Comparison of ENCODE assay signal across 18 mouse cellular contexts in the genomic region with DNA sequence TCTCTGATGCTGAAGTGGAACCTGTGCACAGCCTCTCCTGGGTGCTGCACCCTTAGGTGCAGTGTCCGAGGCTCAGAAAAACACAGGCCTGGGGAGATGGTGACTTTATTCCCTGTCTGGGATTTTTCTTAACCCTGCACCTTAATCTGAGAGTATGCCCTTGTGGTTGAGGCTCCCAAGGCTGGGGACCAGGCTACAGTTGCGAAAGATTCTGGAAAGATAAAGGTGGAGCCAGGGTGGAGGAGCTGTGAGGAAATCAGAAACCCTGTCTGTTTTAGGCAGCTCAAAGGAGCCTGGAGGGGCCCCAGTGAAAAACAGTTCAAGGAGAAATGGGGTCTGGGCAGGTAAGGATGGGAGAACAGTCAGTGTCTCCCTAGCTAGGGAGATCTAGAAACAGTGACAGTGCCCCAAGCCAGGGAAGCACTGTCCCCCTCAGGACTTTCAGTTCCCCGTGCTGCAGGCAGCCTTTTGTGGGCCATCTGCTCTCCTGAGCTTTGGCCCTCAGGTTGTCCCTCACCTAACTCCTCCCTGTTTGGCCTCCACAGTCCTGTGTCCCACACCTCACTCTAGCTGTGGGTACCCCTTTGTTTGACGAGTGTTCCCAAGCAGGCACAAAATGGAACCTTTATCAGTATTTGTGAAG. TPM values are rescaled to one million over a fixed set of nuclear protein-coding genes. Genes with fewer than 3 reads are reported as not detected.
DNase-seq lines count a peak whose midpoint lies in the region; ATAC-seq and TF ChIP-seq lines count a peak whose summit lies in the region.
"Had no signal": no experiment of that assay in that cellular context is flagged by ENCODE, and none has a peak within 500 bp of the region (broad histone marks: within the 10 kb centered on the region; RNA-seq: fewer than 3 reads in every experiment).

No protein-coding gene starts in this region.

- H3K9ac ChIP-seq in kidney, embryonic 14.5 days (ENCODE audit: low read depth, low read length): no peak overlapping the region
- H3K9ac ChIP-seq: forebrain, embryonic 12.5 days; limb, embryonic 13.5 days; lung, embryonic 14.5 days had no signal

- H3K4me1 ChIP-seq in kidney, embryonic 14.5 days (ENCODE audit: control insufficient read depth, insufficient read depth, low read length): peaks cover 22% of the 10 kb centered on the region

- no peaks in the 10 kb centered on the region for H3K27me3 ChIP-seq in kidney, embryonic 14.5 days (ENCODE audit: control insufficient read depth, insufficient read depth, low read length)
- H3K27me3 ChIP-seq: forebrain, embryonic 12.5 days; limb, embryonic 13.5 days had no signal

- H3K4me3 ChIP-seq in layer of hippocampus, adult 2 months: no peak overlapping the region
- H3K4me3 ChIP-seq in kidney, embryonic 14.5 days (ENCODE audit: low read length): no peak overlapping the region
- H3K4me3 ChIP-seq: forebrain, embryonic 12.5 days; limb, embryonic 13.5 days had no signal

- no peak overlapping the region for H3K4me2 ChIP-seq in kidney, embryonic 14.5 days (replicated peaks; ENCODE audit: low read depth, low read length)
- H3K4me2 ChIP-seq: forebrain, embryonic 12.5 days had no signal

- no peaks in the 10 kb centered on the region for H3K9me3 ChIP-seq in kidney, embryonic 14.5 days (ENCODE audit: control insufficient read depth, low read length)
- H3K9me3 ChIP-seq: forebrain, embryonic 12.5 days; limb, embryonic 13.5 days had no signal

- no peak for DNase-seq in layer of hippocampus, adult 2 months (ENCODE audit: low spot score in 2 of 2)
- no peak for DNase-seq in layer of hippocampus, postnatal 10 days (ENCODE audit: low spot score in 2 of 2)
- peak; percentile 21 for DNase-seq in ovary, postnatal 36 days (ENCODE audit: low spot score)
- no peak for DNase-seq in ovary, postnatal 14 days (ENCODE audit: low spot score)
- peak; percentile 34 for DNase-seq in NIH3T3 (ENCODE audit: low read depth)
- no peak for DNase-seq in gastrocnemius, postnatal 4 days (ENCODE audit: low spot score in 2 of 2)
- DNase-seq: cerebellum, postnatal 10 days; embryo, embryonic 11 days; heart, adult 11 months; lung, embryonic 14.5 days; midbrain, embryonic 14.5 days; right cerebral cortex, postnatal 14 days; thymus, postnatal 14 days had no signal

- WGBS in kidney, embryonic 14.5 days: 75% methylated on average over 4 of the region's 4 CpGs

- peak overlapping the region; percentile 51; the same call in 1 of the 2 replicates for H3K27ac ChIP-seq in layer of hippocampus, adult 2 months
- no peak overlapping the region for H3K27ac ChIP-seq in kidney, embryonic 14.5 days (ENCODE audit: low read depth, low read length)
- H3K27ac ChIP-seq: forebrain, embryonic 12.5 days; limb, embryonic 13.5 days; macrophage had no signal

- no peak for TF ChIP-seq CTCF in layer of hippocampus, adult 2 months (conservative IDR thresholded peaks at IDR 0.05)

- no peaks in the 10 kb centered on the region for H3K36me3 ChIP-seq in kidney, embryonic 14.5 days (ENCODE audit: control insufficient read depth, insufficient read depth, low read length)
- H3K36me3 ChIP-seq: forebrain, embryonic 12.5 days; limb, embryonic 13.5 days had no signal

- ATAC-seq in kidney, embryonic 14.5 days (ENCODE audit: low FRiP score, low TSS enrichment): no peak
- ATAC-seq: intestine, embryonic 16.5 days had no signal

RNA-seq across cellular contexts. Expression of a gene that starts 6.2 kb away (rescaled TPM):
- 10 to 100 TPM; 91.2 to 93.0 TPM for total RNA-seq in layer of hippocampus, adult 2 months (2021)
- 100 to 1,000 TPM; 201 to 243 TPM for total RNA-seq in layer of hippocampus, postnatal 10 days (2021)
- 10 to 100 TPM; 37.0 to 40.1 TPM for total RNA-seq in gastrocnemius, postnatal 4 days (2021)
- 37.0 and 39.2 TPM in 2 replicates for polyA plus RNA-seq in kidney, embryonic 14.5 days (2014; fragmentation: Nextera tagmentation; extraction: Ambion mirVana)

RNA-seq across cellular contexts. Expression of a gene that starts 6.2 kb away (rescaled TPM):
- 100 to 1,000 TPM; 444 to 465 TPM for total RNA-seq in layer of hippocampus, adult 2 months (2021)
- 100 to 1,000 TPM; 302 to 324 TPM for total RNA-seq in layer of hippocampus, postnatal 10 days (2021)
- total RNA-seq in gastrocnemius, postnatal 4 days (2021): 100 to 1,000 TPM; 204 to 225 TPM
- polyA plus RNA-seq in kidney, embryonic 14.5 days (2014; fragmentation: Nextera tagmentation; extraction: Ambion mirVana): 128 and 197 TPM in 2 replicates

RNA-seq across cellular contexts. Expression of a gene that starts 21.6 kb away (rescaled TPM):
- total RNA-seq in layer of hippocampus, adult 2 months (2021): 1 to 10 TPM; 6.8 to 9.3 TPM
- 10 to 100 TPM in 1 of 2 experiments, 1 to 10 TPM in 1; 9.9 to 15.5 TPM for total RNA-seq in layer of hippocampus, postnatal 10 days (2021)
- total RNA-seq in gastrocnemius, postnatal 4 days (2021): 1 to 10 TPM; 5.7 to 7.3 TPM
- 1.6 and 1.9 TPM in 2 replicates for polyA plus RNA-seq in kidney, embryonic 14.5 days (2014; fragmentation: Nextera tagmentation; extraction: Ambion mirVana)

RNA-seq across cellular contexts. Expression of a gene that starts 42.6 kb away (rescaled TPM):
- total RNA-seq in layer of hippocampus, adult 2 months (2021): 10 to 100 TPM; 12.7 to 15.8 TPM
- 10 to 100 TPM; 20.5 to 21.3 TPM for total RNA-seq in layer of hippocampus, postnatal 10 days (2021)
- 1 to 10 TPM; 9.7 to 9.8 TPM for total RNA-seq in gastrocnemius, postnatal 4 days (2021)
- 21.8 and 22.0 TPM in 2 replicates for polyA plus RNA-seq in kidney, embryonic 14.5 days (2014; fragmentation: Nextera tagmentation; extraction: Ambion mirVana)

Comparison
In these comparisons a context has a peak if more than half of its experiments do, and no peak if none do; other contexts are left out.
1. DNase-seq: peak in ovary, postnatal 36 days (single experiment) and NIH3T3 (single experiment); none in layer of hippocampus, adult 2 months (0 of 2), layer of hippocampus, postnatal 10 days (0 of 2), ovary, postnatal 14 days (single experiment) and gastrocnemius, postnatal 4 days (0 of 2).